Mouse (Mus musculus) adrenal gland, adult 2 months (tissue): Measurements from ENCODE around the gene Catsper1. TPM values are rescaled to one million over a fixed set of nuclear protein-coding genes. Genes with fewer than 3 reads are reported as not detected.
"Not testable (repeated sequence)": the region's sequence is repeated elsewhere in the genome, so short reads cannot be mapped to it uniquely, and the experiment has no call there.

Source experiments
- DNase-seq: peaks from one replicate; pipeline ENCODE4 v3.0.0; 2021
- long read RNA-seq: library from polyadenylated mRNA; stranded (forward); transcript quantifications from one replicate; pipeline ENCODE4 v2.0.0, GENCODE M21; 2021
- polyA plus RNA-seq: library from polyadenylated mRNA; depleted of rRNA; stranded (reverse); fragments of >200 nt; gene quantifications from 2 replicates; pipeline ENCODE4 v1.2.3, GENCODE M21; 2012; rRNA removed
- total RNA-seq, 2 experiments: library from RNA; stranded (reverse); gene quantifications; 2 replicates each; pipeline ENCODE4 v1.2.3; 2021

The Catsper1 gene
- total RNA-seq (not detected), polyA plus RNA-seq (not detected in 2 replicates)
- long read RNA-seq = 0 reads

DNA sequence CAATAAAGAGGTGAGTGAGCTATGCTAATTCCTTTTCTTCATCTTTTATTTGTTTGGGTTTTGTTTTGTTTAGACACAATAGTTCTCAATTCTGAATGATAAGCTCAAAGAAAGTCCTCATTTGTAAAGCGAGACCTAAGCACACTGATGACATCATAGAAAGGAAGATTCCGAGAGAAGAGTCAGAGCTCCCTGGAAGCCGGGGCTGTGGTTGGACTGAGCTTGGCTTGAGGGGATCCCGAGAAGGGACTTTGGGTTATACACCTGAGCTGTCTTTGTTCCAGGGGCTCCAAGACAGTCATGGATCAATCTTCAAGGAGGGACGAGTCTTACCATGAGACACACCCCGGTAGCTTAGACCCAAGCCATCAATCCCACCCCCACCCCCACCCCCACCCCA is at the start of gene Catsper1:
Gene Catsper1, plus strand, starts transcription at position 301 of the 400 bp plus-strand sequence.
- DNase-seq = no peak

DNA sequence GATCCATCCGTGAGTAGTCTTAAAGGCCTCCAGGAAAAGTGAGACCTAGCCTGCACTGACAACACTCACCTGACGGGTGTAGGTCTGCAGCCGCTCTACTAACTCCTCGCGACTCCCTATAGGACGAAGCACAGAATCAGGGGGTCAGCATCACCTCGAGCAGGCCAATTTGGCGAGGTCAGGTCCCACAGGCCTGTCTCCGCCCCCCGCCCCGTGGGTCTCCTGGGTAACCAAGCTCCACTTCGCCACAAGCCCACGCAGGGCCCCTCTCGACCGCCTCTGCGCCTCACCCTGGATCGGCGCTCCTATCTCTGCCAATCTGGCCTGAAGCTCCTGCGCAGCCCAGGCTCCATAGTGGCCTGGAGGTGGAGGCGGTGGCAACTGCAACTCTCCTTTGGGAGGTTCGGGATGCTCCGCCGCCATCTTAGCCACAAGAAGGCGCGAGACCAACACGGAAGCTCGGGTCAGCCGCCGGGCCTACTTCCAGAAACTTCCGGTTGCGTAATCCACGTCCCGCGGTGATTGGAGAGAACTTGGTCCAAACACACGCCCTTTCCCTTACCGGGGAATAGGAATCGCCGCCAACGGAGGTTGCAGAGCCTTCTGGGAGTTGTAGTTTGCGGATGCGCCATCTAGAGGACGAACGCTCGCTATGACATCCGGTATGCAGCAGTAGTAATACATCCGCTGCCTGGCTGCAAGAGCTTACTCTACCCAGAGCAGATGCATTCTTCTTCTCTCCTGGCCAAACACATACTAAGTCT is 40.4 kb upstream of the Catsper1 start, which contains the start of gene Sf3b2:
Gene Sf3b2, minus strand, starts transcription at position 484 of the 764 bp plus-strand sequence.
- peak; percentile 99 for DNase-seq

DNA sequence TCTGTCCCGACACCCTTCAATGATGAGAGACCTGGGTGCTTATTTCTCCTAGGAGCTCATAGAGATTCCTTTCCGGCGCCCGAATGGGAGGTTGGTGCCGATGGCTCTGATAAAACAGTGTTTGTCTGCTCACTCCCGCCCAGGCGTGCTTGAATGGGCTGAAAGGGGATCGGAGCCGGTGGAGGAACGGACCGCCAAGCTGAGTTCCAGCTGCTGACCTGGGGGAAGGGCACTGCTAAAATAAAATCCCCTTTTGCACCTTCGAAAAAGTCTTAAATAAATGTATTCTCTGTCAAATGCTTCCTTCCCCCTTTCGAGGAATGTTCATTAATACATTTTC is 39.8 kb upstream of the Catsper1 start:
- DNase-seq = no peak

DNA sequence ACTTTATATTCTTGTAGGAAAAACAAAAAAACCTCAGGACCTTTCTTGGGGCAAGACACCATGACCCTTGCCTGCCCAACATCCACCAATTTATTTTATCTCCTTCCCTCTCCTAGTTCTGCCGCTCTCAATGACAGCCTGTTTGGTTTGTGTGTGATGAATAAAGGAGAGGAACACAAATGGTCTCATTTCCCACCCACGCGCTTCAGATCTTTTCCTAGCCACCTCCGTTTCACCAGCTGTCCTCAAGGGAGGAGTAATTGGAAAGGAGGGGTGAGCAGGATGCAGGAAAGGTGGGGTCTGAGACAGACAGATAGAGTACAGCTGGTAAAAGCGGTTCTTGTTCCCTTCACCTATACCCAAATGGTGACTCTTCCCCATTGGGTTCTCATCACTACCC is 38.9 kb upstream of the Catsper1 start:
- no peak for DNase-seq

DNA sequence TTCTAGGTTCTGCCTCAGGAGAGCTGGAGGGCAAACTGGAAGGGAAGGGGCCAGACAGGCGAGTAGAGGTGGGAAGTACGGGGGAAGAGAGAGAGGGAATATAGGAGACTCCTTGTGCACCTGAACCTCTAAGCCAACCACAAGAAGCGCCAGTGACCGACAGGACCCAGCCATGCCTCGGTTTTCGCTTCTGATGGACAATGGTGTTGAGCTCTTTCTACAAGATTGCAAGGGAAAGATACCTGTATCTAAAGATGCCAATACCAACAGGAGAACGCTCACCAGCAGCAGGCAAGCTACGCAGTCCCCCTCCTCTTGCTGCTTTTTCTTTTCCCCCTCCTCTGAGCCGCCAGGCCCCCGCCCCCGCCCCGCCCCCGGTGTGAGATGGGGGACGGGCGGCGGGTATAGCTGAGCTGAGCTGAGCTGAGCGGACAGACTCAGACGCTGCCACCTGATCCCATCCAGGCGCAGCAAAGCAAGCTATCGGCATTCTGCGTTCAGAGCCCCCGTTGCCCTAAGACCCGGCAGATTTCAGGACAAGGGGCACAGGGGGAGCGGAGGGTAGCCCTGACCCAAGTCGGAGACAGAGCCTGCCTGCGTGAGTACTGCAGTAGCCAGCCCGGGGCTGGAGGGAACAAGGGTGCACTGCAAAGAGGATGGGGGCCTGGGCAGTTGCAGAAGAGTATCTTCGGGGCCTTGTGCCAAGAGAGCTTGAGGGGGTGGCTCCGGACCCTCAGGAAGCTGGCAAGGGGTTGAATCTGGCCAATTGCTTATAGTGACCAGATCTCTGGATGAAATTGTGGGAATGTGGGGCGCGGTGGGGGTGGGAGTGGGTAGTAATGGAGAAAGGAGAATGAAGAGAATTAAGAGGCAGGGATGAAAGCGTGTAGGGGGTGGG is 37.4 kb upstream of the Catsper1 start, which contains the start of gene Gal3st3:
Gene Gal3st3, plus strand, starts transcription at position 429 of the 898 bp plus-strand sequence.
- DNase-seq = no peak

DNA sequence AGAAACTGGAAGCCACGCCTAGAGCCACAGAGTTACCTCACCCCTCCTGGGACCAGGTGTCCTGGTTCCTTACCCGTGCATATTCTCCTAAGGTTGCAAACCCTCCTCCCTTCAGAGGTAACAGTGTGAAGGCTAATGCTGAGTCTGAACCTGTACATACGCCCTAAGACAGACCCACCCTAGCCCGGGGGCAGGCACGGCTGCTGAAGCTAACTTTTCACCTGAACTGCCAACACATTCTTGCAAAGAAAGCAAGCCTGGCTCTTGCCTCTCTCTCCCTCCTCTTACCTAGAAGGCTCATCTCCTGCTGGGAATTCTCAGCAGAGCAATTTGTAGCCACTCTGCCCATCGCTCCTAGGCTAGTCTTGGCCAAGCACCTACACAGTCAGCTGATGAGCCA is 35.0 kb upstream of the Catsper1 start:
- no peak for DNase-seq

DNA sequence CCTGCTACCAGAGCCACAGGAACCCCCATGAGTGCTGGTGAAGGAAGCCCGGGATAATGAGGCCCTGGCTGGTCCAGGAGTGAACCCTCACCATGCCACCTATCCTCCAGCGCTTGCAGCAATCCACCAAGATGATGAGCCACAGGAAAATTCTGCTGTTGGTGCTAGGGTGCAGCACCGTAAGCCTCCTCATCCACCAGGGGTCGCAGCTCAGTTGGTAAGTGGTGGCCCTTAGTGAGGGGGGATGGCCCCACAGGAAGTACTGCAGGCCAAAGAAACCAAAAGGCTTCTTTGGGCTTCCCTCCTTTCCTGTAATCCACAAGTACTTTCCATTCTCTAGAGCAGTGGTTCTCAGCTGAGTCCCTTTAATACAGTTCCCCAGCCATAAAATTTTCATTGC is 33.1 kb upstream of the Catsper1 start:
- DNase-seq = no peak

DNA sequence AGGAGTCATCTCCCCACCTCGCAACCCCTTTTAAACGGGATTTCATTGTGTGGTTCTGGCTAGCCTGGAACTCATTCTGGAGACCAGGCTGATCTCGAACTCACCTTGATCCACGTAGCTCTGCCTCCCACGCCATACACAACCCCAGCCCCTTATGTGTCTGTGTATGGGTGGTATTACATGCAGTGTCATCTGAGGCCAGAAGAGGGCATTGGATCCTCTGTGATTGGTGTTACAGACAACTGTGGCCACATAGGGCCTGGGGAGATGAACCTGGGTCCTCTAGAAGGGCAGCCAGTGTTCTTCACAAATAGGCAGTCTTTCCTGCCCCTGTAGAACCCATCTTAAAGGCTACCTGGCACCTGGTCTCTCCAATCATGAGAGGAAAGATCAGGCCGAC is 29.3 kb upstream of the Catsper1 start:
- no peak for DNase-seq

DNA sequence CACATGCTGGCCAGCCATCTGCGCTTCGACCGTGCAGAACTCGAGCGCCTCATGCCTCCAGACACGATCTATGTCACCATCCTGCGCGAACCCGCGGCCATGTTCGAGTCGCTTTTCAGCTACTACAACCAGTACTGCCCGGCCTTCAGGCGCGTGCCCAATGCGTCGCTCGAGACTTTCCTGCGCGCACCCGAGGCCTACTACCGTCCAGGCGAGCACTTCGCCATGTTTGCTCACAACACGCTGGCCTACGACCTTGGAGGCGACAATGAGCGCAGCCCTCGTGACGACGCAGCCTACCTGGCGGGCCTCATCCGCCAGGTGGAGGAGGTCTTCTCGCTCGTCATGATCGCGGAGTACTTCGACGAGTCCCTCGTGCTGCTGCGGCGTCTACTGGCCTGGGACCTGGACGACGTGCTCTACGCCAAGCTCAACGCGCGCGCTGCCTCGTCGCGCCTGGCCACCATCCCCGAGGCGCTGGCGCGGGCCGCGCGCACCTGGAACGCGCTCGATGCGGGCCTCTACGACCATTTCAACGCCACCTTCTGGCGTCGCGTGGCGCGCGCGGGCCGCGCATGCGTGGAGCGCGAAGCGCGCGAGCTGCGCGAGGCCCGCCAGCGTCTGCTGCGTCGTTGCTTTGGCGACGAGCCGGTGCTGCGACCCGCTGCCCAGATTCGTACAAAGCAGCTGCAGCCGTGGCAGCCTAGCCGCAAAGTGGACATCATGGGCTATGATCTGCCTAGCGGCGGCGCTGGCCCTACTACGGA is 28.4 kb upstream of the Catsper1 start:
- no peak for DNase-seq

DNA sequence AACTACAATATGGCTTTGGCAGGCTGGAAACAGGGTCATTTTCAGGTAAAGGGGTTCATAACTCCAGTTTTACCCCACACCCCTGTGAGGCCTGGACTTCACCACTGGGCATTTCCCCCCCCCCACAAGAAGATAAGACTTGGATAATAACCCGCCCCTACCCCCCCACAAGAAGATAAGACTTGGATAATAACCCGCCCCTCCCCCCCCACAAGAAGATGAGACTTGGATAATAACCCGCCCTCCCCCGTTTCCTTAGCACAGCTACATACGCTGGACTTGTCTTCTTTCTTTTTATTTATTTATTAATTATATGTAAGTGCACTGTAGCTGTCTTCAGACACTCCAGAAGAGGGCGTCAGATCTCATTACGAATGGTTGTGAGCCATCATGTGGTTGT is 26.5 kb upstream of the Catsper1 start:
- DNase-seq = no peak

DNA sequence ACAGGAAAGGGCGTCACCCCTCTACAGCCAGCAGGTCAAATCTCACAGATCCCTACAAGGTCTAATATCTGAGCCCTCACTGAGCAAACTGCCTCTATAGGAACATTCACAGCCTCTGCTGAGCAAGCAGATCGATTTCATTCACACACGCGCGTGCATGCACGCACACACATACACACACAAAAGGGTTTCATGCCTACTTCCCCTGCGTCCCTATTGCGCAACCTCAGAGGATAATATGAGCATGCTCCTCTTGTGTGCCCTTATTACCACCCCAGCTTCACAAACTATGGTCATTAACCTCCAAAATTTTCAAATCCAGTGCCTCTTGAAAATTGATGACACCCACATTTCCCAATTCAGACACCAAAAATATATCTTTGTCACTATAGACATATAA is 22.4 kb upstream of the Catsper1 start:
- no peak for DNase-seq

DNA sequence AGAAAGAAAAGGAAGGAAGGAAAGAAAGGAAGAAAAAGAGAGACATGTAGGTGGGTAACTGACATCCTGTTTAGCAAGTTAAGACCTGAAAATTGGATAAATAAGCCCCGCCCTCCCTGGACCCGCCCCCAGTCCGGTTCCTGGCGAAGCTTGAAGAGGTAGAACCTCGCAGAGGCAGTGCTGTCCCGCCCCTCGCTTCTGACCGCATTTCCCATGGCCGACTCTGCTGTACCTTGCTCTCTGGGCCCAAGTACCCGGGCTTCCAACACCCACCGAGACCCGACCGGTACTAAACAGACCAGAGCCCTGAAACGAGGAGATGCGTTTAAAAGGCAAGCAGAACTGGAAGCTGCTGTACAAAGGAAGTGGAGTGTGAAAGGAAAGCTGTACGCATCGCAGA is 11.7 kb upstream of the Catsper1 start:
- DNase-seq = no peak

DNA sequence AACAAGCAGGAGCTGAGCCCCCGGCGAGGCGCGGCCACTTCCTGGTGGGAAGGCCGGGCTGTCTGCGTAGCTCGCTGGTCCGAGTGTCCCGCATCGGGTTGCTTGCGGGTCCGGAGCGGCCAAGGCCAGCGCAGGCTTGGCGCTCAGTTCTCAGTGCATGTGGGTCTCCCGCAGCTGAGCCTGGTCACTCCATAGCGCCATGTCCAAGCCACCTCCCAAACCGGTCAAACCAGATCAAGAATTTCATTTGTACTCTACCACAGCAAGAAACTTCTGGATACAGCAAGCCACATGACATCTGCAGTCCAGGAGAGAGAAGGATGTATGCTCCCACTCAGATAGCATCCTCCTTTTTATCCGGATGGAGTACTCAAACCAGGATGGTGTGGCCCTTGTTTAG is 7.6 kb upstream of the Catsper1 start:
- DNase-seq = no peak

DNA sequence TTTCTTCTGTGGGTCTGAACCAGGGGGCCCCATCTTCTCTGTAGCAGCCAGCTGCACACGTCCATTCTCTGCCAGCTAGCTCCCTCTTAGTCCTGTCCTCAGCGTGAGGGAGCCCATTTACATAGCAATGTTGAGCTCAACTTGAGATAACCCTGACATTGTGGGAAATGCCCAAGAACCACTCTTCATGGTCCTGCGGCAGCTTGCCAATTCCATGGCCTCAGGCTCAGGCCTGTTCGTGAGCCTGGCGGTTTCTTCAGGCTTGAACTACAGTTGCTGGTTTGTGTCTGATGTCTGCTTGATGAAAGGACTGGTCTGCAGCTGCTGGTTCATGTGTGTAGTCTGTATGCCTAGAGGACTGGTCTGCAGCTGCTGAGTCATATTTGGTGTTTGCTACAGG is 800 bp upstream of the Catsper1 start:
- DNase-seq = no peak

DNA sequence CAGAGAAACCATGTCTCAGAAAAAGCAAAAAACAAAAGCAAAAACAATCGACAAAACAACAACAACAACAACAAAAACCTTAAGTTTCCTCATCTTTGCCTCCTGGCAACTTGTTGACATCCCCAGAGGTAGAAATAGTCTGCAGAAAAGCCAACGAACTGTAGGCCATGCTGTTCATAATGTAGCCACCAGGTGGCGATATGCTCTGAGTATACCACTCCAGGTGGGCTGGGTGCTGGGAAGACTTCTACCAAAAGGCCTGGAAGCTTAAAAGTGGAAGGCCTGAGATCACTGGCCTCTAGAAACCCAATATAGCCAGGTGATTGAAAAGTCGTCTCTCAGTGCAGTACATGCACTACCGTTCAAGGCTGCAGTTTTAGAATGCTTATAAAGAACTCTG is 2.4 kb downstream of the Catsper1 start:
- peak; percentile 70 for DNase-seq

DNA sequence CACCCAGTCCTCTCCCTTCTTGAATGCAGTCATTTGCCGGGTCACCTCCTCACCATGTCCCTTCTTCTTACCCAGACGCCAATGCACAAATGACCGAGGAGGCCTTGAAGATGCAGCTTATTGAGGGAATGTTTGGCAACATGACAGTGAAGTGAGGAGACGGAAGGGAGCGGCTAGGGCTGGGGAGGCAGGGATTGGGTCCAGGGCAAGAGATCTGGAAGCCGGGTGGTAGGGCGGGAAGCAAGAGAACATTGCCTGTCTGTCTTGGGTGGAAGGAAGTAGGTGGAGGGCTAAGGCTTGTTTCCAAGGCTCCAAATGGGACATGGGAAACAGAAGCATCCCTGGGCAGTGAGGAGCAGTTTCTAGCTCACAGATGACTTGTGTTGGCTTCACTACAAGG is 5.8 kb downstream of the Catsper1 start:
- no peak for DNase-seq

DNA sequence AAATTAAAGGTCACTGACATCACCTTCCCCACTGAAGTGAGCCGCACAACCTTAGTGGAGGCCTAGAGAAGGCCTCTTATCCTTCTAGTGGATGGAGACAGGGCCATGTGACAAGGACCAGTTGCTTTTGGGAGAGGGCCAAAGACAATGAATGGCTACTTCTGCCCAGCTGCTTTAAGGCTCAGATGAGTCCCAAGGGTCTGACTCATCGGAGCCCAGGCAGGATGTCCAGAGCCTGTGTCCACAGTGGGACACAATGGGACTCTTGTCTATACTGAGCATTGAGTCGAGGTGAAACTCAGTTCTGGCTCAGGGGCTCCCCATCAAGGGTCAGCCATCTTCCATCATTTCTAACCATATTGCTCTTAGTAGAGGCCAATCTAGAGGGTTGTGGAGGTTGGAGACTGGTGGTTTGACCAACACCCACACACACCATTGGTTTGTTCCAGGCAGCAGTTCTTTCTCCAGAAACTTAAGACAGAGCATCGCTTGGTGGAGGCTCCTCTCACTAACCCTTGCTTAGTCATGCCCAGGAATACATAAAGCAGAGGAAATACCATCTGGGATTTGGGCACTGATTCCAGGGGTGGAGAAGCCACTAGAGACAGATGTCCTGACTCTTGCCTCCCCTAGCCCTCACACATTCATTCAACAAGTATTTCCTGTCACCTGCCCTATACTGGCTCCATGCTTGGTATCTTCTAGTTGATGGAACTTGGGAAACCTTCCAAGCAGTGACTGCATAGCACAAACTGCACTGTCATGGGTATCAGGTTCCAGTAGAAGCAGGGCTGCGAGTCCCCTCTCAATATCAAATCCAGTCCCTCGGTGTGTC is 10.0 kb downstream of the Catsper1 start:
- DNase-seq = peak; percentile 10

DNA sequence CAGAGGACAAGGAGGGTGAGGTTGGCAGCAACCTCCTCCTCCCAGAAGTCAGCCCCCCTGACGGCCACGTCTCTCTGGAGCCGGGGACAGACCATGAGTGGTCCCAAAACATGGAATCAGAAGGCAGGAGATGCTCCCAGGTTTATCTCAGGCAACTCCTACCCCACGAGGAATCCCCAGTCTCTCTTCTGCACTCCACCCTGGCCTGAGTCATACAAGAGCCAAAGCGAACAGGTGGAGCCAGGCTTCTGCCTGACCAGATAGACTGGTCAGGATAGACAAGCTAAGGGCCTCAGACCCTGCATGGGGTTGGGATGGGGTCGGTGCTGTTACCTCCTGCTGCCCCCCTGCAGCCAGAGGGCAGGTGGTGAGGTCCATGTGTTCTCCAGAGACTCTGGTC is 12.5 kb downstream of the Catsper1 start:
- DNase-seq = no peak

DNA sequence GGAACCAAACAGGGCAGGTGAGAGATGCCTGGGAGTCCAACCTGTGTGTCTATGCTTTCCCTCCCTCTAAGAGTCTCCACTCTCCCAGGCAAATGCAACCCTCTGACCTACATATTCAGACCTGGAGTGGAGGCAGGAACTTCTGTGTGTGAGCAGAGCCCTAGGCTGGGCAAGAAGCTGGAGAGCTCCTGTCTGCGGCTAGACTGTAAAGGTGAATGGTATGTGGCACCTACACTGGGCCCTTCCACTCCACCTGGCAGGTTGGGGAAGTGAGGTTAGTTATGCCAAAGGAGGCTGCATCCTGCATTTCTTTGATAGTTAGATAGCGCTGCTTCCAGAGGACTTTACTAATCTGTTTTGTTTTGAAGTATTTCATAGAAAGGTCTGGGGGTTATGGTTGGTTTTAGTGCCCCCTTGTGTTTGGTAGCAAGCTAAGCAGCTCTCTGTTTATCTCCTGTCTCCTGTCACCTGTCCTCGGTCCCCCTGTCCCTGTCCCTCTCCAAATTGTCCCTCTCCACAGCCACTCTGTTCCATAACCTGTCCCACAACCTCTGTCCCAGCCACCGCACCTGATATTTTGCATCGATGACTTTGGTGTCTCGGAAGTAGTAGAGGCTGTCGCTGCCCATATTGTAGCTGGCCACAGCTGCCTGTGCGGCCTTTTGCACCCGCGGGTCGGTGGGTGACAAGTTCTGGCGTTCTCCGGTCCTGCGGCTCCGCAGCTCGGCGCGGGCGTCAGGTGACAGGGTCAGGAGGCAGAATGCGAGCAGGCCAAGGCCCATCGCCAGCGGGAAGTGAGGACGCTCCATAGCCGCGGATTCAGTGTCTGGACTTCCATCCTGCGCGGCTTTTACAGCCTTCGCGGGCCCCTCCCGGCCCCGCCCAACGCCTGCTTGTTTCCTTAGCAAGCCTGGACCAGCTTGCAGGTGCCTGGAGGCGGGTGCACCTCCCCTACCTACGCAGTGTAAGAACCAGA is 13.3 kb downstream of the Catsper1 start:
- DNase-seq = peak; percentile 38

DNA sequence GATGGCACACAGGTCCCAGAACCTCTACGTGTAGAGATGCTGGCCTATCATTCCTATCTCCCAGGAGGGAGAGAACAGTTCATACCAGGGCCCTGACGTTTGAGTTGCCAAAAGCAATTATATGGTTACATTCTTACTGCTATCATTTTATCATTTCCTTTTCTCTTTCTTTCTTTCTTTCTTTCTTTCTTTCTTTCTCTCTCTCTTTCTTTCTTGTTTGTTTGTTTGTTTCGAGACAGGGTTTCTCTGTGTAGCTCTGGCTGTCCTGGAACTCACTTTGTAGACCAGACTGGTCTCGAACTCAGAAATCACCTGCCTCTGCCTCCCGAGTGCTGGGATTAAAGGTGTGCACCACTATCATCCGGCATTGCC is 13.9 kb downstream of the Catsper1 start, which contains the start of gene Cst6:
Gene Cst6, minus strand, starts transcription at position 73 of the 372 bp plus-strand sequence.
- not testable (repeated sequence) for DNase-seq
